Mouse (Mus musculus) left cerebral cortex, postnatal 10 days (tissue): ENCODE results near the gene Ptpn4. TPM values are rescaled to one million over a fixed set of nuclear protein-coding genes. Genes with fewer than 3 reads are reported as not detected.

Experiments
- DNase-seq, 2 experiments: peaks; one replicate each; pipeline ENCODE4 v3.0.0; 2021 to 2022; ENCODE audit warnings: low spot score in 2 of 2, mixed read lengths in 1 of 2; ENCODE audit errors: extremely low spot score in 1 of 2
- intact Hi-C: fragments of 180-260 bp; cut with DNase I; formaldehyde crosslinking; loops from one replicate; pipeline ENCODE4 v1.15.1; 2025
- total RNA-seq, 2 experiments: library from RNA; stranded (reverse); gene quantifications; 2 replicates each; pipeline ENCODE4 v1.2.3; 2021

Ptpn4 gene
- total RNA-seq, 2 experiments from 2014 or later: 46.2 to 54.6 TPM

- intact Hi-C loops: no loop called here
- DNase-seq: no peak
Measured at GRCm38 (mm10) chr1:119666904-119667303, 170.5 kb downstream of the Ptpn4 start.

- no peak for DNase-seq
- intact Hi-C loops: no loop called here
Measured at GRCm38 (mm10) chr1:119654307-119654706, 183.1 kb downstream of the Ptpn4 start.

- intact Hi-C loops: no loop called here
- no peak for DNase-seq
Measured at GRCm38 (mm10) chr1:119650386-119650785, 187.0 kb downstream of the Ptpn4 start.

- intact Hi-C loops: no loop called here
- DNase-seq: no peak
Measured at GRCm38 (mm10) chr1:119649627-119650026, 187.8 kb downstream of the Ptpn4 start.

- DNase-seq: peak; percentile 63 to 89
- intact Hi-C loops: no loop called here
Measured at GRCm38 (mm10) chr1:119648205-119649111, 189.0 kb downstream of the Ptpn4 start, which contains the start of gene Epb41l5. TSS of gene Epb41l5 (minus strand) at chr1:119649000.

GRCm38 (mm10) chr1:119646356-119646755 is 191.1 kb downstream of the Ptpn4 start:
- intact Hi-C loops: no loop called here
- no peak for DNase-seq

GRCm38 (mm10) chr1:119642367-119642766 is 195.0 kb downstream of the Ptpn4 start:
- DNase-seq: peak in 1 of 2 experiments; percentile 27
- intact Hi-C loops: no loop called here

GRCm38 (mm10) chr1:119641090-119641812 is 196.2 kb downstream of the Ptpn4 start:
- intact Hi-C loops: no loop called here

GRCm38 (mm10) chr1:119640006-119640405 is 197.4 kb downstream of the Ptpn4 start:
- intact Hi-C loops: no loop called here
- no peak for DNase-seq

More at GRCm38 (mm10) chr1:119641090-119641812, 196.2 kb downstream of the Ptpn4 start:
- no peak for DNase-seq

- no peak for DNase-seq
- intact Hi-C loops: no loop called here
Measured at GRCm38 (mm10) chr1:119637188-119638023, 200.0 kb downstream of the Ptpn4 start.

- intact Hi-C loops: no loop called here
- no peak for DNase-seq
Measured at GRCm38 (mm10) chr1:119634746-119635145, 202.7 kb downstream of the Ptpn4 start.

- DNase-seq: no peak
- intact Hi-C loops: no loop called here
Measured at GRCm38 (mm10) chr1:119630428-119630827, 207.0 kb downstream of the Ptpn4 start.

- intact Hi-C loops: no loop called here
- DNase-seq: no peak
Measured at GRCm38 (mm10) chr1:119626837-119627236, 210.6 kb downstream of the Ptpn4 start.

- intact Hi-C loops: no loop called here
- DNase-seq: no peak
Measured at GRCm38 (mm10) chr1:119624444-119624843, 213.0 kb downstream of the Ptpn4 start.

- intact Hi-C loops: no loop called here
- DNase-seq: peak in 1 of 2 experiments; percentile 3
Measured at GRCm38 (mm10) chr1:119605396-119605795, 232.0 kb downstream of the Ptpn4 start.
